Mouse (Mus musculus) olfactory bulb, adult 2 months (tissue): ENCODE data around the gene Myd88.

ENCODE experiments used
- CTCF ChIP-seq: fragments of 200-500 bp; IDR thresholded peaks from 2 replicates; pipeline ENCODE4 v1.5.1; 2012; ENCODE audit warnings: low read depth, mild to moderate bottlenecking, low read length, moderate library complexity; ENCODE audit not compliant: insufficient read depth
- POLR2A ChIP-seq: fragments of 200-500 bp; IDR thresholded peaks from 2 replicates; pipeline ENCODE4 v1.6.1; 2012; ENCODE audit warnings: mild to moderate bottlenecking, low read depth, low read length, moderate library complexity; ENCODE audit not compliant: insufficient read depth

- TF ChIP-seq CTCF (no peak), POLR2A (no peak)
Observed at GRCm38 (mm10) chr9:119321392-119322229, 19.6 kb downstream of the Myd88 start.
